ENCODE assay signal across 24 mouse cellular contexts in the genomic region with DNA sequence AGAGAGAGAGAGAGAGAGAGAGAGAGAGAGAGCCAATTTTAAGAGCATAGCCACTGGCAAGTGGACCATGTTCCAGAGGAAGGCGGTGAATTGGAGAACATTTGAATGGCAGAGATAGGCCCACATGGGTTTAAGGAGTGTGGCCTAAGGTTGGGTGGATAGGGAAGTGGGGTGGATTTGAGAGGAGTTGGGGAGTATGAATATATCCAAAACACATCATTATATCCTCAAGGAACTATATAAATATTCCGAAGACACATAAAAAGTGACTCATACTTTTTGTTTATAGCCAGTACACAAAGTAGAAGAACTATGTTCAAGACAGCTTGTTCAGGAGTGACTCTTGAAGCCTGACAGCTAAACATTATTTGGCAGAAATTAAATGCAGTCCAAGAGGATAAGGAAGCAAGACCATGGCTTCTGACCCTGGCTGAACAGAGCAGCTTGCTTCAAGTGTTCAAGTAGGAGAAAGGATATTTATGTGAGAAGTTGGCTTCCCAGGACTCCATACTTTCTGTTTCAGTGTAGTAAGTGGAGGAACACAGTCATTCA. TPM values are rescaled to one million over a fixed set of nuclear protein-coding genes. Genes with fewer than 3 reads are reported as not detected.
DNase-seq lines count a peak whose midpoint lies in the region; ATAC-seq and TF ChIP-seq lines count a peak whose summit lies in the region.
"Had no signal": no experiment of that assay in that cellular context is flagged by ENCODE, and none has a peak within 500 bp of the region (broad histone marks: within the 10 kb centered on the region; RNA-seq: fewer than 3 reads in every experiment).

No protein-coding gene starts in this region.

- H3K27me3 ChIP-seq in hindbrain, embryonic 10.5 days (ENCODE audit: insufficient read depth, poor library complexity, severe bottlenecking): no peaks in the 10 kb centered on the region
- H3K27me3 ChIP-seq in hindbrain, postnatal 0 days (ENCODE audit: insufficient read depth, low read length): no peaks in the 10 kb centered on the region
- H3K27me3 ChIP-seq in lung, embryonic 15.5 days: no peaks in the 10 kb centered on the region
- no peaks in the 10 kb centered on the region for H3K27me3 ChIP-seq in midbrain, embryonic 11.5 days (ENCODE audit: control insufficient read depth, insufficient read depth, low read length)
- H3K27me3 ChIP-seq in midbrain, embryonic 13.5 days: no peaks in the 10 kb centered on the region
- H3K27me3 ChIP-seq: CH12.LX; forebrain, embryonic 13.5 days had no signal

- H3K36me3 ChIP-seq in hindbrain, embryonic 10.5 days: no peaks in the 10 kb centered on the region
- H3K36me3 ChIP-seq in hindbrain, postnatal 0 days (ENCODE audit: insufficient read depth, low read length): no peaks in the 10 kb centered on the region
- no peaks in the 10 kb centered on the region for H3K36me3 ChIP-seq in lung, embryonic 15.5 days
- H3K36me3 ChIP-seq in midbrain, embryonic 11.5 days (ENCODE audit: control insufficient read depth, insufficient read depth, low read length): no peaks in the 10 kb centered on the region
- H3K36me3 ChIP-seq in midbrain, embryonic 13.5 days: no peaks in the 10 kb centered on the region
- H3K36me3 ChIP-seq: forebrain, embryonic 10.5 days; G1E had no signal

- no peaks in the 10 kb centered on the region for H3K9me3 ChIP-seq in hindbrain, embryonic 10.5 days
- H3K9me3 ChIP-seq in hindbrain, postnatal 0 days (ENCODE audit: low read length): no peaks in the 10 kb centered on the region
- no peaks in the 10 kb centered on the region for H3K9me3 ChIP-seq in lung, embryonic 15.5 days
- H3K9me3 ChIP-seq in midbrain, embryonic 11.5 days (ENCODE audit: control insufficient read depth, low read length): no peaks in the 10 kb centered on the region
- no peaks in the 10 kb centered on the region for H3K9me3 ChIP-seq in midbrain, embryonic 13.5 days
- H3K9me3 ChIP-seq: forebrain, embryonic 10.5 days; forebrain, embryonic 13.5 days had no signal

- no peak overlapping the region for H3K4me3 ChIP-seq in hindbrain, embryonic 10.5 days
- no peak overlapping the region for H3K4me3 ChIP-seq in hindbrain, postnatal 0 days (ENCODE audit: low read length)
- H3K4me3 ChIP-seq in lung, embryonic 15.5 days: no peak overlapping the region
- no peak overlapping the region for H3K4me3 ChIP-seq in midbrain, embryonic 11.5 days (ENCODE audit: low read depth, low read length)
- H3K4me3 ChIP-seq in midbrain, embryonic 13.5 days (replicated peaks): no peak overlapping the region
- H3K4me3 ChIP-seq: forebrain, embryonic 10.5 days; forebrain, embryonic 13.5 days had no signal

- WGBS in hindbrain, embryonic 10.5 days: 93% methylated on average over 2 of the region's 2 CpGs
- WGBS in hindbrain, postnatal 0 days: 100% methylated on average over 2 of the region's 2 CpGs
- WGBS in lung, embryonic 15.5 days: 53% methylated on average over 2 of the region's 2 CpGs
- WGBS in midbrain, embryonic 11.5 days: 94% methylated on average over 2 of the region's 2 CpGs
- 92% methylated on average over 2 of the region's 2 CpGs for WGBS in midbrain, embryonic 13.5 days

- ATAC-seq in hindbrain, postnatal 0 days: no peak
- peak; percentile 79; the same call in 1 of the 2 replicates for ATAC-seq in lung, embryonic 15.5 days (ENCODE audit: borderline replicate concordance, extremely low read depth, low FRiP score, low TSS enrichment)
- ATAC-seq in midbrain, embryonic 11.5 days (ENCODE audit: low FRiP score): no peak
- ATAC-seq in midbrain, embryonic 13.5 days: no peak
- ATAC-seq: forebrain, embryonic 13.5 days; forebrain, embryonic 16.5 days; Patski had no signal

- DNase-seq in hindbrain, embryonic 10.5 days (ENCODE audit: low spot score): no peak
- no peak for DNase-seq in hindbrain, postnatal 0 days (ENCODE audit: low spot score)
- DNase-seq in lung, postnatal 14 days: no peak
- peak; percentile 51 for DNase-seq in midbrain, embryonic 11.5 days (ENCODE audit: low spot score, missing footprints)
- no peak for DNase-seq in spleen, postnatal 36 days (ENCODE audit: low spot score in 2 of 2)
- DNase-seq: adrenal gland, postnatal 10 days; adrenal gland, postnatal 36 days; B cell, adult 2 months; cerebellum, adult 18-20 months; cerebellum, adult 9-10 months; cerebellum, postnatal 14 days; gastrocnemius, postnatal 10 days; gastrocnemius, postnatal 36 days; heart, postnatal 36 days had no signal

- H3K4me1 ChIP-seq in hindbrain, embryonic 10.5 days (replicated peaks): peaks cover 77% of the 10 kb centered on the region
- H3K4me1 ChIP-seq in hindbrain, postnatal 0 days (ENCODE audit: insufficient read depth, low read length): peaks cover 10% of the 10 kb centered on the region
- H3K4me1 ChIP-seq in lung, embryonic 15.5 days: peaks cover 26% of the 10 kb centered on the region
- peaks cover 29% of the 10 kb centered on the region for H3K4me1 ChIP-seq in midbrain, embryonic 11.5 days (ENCODE audit: control insufficient read depth, insufficient read depth, low read length)
- H3K4me1 ChIP-seq in midbrain, embryonic 13.5 days (replicated peaks): peaks cover 49% of the 10 kb centered on the region

- no peak for TF ChIP-seq CTCF in hindbrain, postnatal 0 days (IDR thresholded peaks at IDR 0.05; ENCODE audit: low read depth)

- H3K9ac ChIP-seq in hindbrain, postnatal 0 days (replicated peaks; ENCODE audit: low read length): no peak overlapping the region
- no peak overlapping the region for H3K9ac ChIP-seq in lung, embryonic 15.5 days
- H3K9ac ChIP-seq in midbrain, embryonic 11.5 days (ENCODE audit: low read length): no peak overlapping the region
- H3K9ac ChIP-seq in midbrain, embryonic 13.5 days (replicated peaks): no peak overlapping the region
- H3K9ac ChIP-seq: forebrain, embryonic 13.5 days; hindbrain, embryonic 14.5 days had no signal

- H3K4me2 ChIP-seq in hindbrain, postnatal 0 days (ENCODE audit: low read depth, low read length): no peak overlapping the region
- H3K4me2 ChIP-seq in lung, embryonic 15.5 days: no peak overlapping the region
- no peak overlapping the region for H3K4me2 ChIP-seq in midbrain, embryonic 11.5 days
- H3K4me2 ChIP-seq in midbrain, embryonic 13.5 days (replicated peaks): no peak overlapping the region
- H3K4me2 ChIP-seq: forebrain, embryonic 13.5 days; heart, embryonic 11.5 days; hindbrain, embryonic 14.5 days had no signal

- H3K27ac ChIP-seq in hindbrain, embryonic 10.5 days: 0 out of 2 replicates have a peak overlapping the region, but pooled peaks have one; percentile 18
- H3K27ac ChIP-seq in hindbrain, postnatal 0 days: no peak overlapping the region
- peak overlapping the region; percentile 55 for H3K27ac ChIP-seq in lung, embryonic 15.5 days
- H3K27ac ChIP-seq in midbrain, embryonic 11.5 days (ENCODE audit: low read depth, low read length): no peak overlapping the region
- no peak overlapping the region for H3K27ac ChIP-seq in midbrain, embryonic 13.5 days
- H3K27ac ChIP-seq: forebrain, embryonic 10.5 days; forebrain, embryonic 13.5 days; hindbrain, embryonic 14.5 days had no signal

RNA-seq across cellular contexts. Expression of gene Frmd4b, which starts 36.8 kb away (rescaled TPM):
- polyA plus RNA-seq in hindbrain, embryonic 10.5 days (2016; fragmentation: Nextera tagmentation; extraction: Ambion mirVana): 30.6 and 41.9 TPM in 2 replicates
- 20.2 and 28.7 TPM in 2 replicates for total RNA-seq in hindbrain, postnatal 0 days (2014; rRNA removed)
- 12.6 and 13.7 TPM in 2 replicates for polyA plus RNA-seq in hindbrain, postnatal 0 days (2015; fragmentation: Nextera tagmentation; extraction: Ambion mirVana)
- polyA plus RNA-seq in lung, embryonic 15.5 days (2015; fragmentation: Nextera tagmentation; extraction: Ambion mirVana): 14.5 and 15.7 TPM in 2 replicates
- polyA plus RNA-seq in midbrain, embryonic 11.5 days (2014; fragmentation: Nextera tagmentation; extraction: Ambion mirVana): 31.9 and 34.0 TPM in 2 replicates
- polyA plus RNA-seq in midbrain, embryonic 13.5 days (2015; fragmentation: Nextera tagmentation; extraction: Ambion mirVana): 25.0 and 27.1 TPM in 2 replicates
- polyA plus RNA-seq: G1E had no signal

Comparison
In these comparisons a context has a peak if more than half of its experiments do, and no peak if none do; other contexts are left out.
1. H3K27ac ChIP-seq: peak in hindbrain, embryonic 10.5 days (single experiment) and lung, embryonic 15.5 days (single experiment); none in hindbrain, postnatal 0 days (single experiment), midbrain, embryonic 11.5 days (single experiment) and midbrain, embryonic 13.5 days (single experiment).